Mouse (Mus musculus) ES-E14 (cell line): ENCODE data around the gene Orc2.

ENCODE experiments used
- CHD2 ChIP-seq: IDR thresholded peaks from 2 replicates; pipeline ENCODE4 v1.6.1; 2014; ENCODE audit warnings: mild to moderate bottlenecking, low read depth, low read length, inconsistent platforms
- HCFC1 ChIP-seq: IDR thresholded peaks from 2 replicates; pipeline ENCODE4 v1.6.1; 2012; ENCODE audit warnings: low read length, inconsistent platforms, borderline replicate concordance; ENCODE audit not compliant: insufficient read depth
- MAFK ChIP-seq: IDR thresholded peaks from 2 replicates; pipeline ENCODE4 v1.6.1; 2014; ENCODE audit warnings: mild to moderate bottlenecking, low read depth, low read length, inconsistent platforms; ENCODE audit not compliant: insufficient read depth
- ZC3H11A ChIP-seq: IDR thresholded peaks from 2 replicates; pipeline ENCODE4 v1.6.1; 2012; ENCODE audit warnings: low read depth, mild to moderate bottlenecking, inconsistent platforms, low read length, borderline replicate concordance

DNA sequence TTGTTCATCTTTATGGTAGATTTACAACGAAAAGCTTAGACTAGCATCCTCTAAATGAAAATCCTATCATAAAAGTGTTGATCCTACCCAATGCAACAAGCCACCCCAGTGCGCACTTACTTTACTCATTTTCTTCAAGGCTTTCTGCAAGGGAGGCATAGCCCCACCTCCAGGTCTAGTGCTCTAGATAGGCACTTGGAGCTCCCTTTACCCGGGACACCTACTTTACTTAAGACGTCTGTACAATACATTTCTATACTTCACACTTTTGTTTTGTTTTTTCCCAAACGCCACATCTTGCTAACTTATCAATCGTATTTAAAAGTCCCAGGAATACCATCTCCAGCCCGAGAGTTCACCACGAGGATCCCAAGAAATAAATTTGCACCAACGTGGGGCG, 60.2 kb downstream of the Orc2 start:
- TF ChIP-seq HCFC1 (no peak), CHD2 (no peak), MAFK (no peak), ZC3H11A (no peak)
